Mouse (Mus musculus): ENCODE results near the gene Hivep3. TPM values are rescaled to one million over a fixed set of nuclear protein-coding genes. Genes with fewer than 3 reads are reported as not detected.

Gene Hivep3
- polyA plus RNA-seq, 1 experiment from 2014 or later = 8.9 TPM

GRCm38 (mm10) chr4:119921022-119921717, 187.6 kb downstream of the Hivep3 start:
- H3K36me3 ChIP-seq = no peaks in the 10 kb centered on the region
- no peak for ATAC-seq (replicated peaks; ENCODE audit: low FRiP score)
- no peak overlapping the region for H3K4me2 ChIP-seq
- no peaks in the 10 kb centered on the region for H3K4me1 ChIP-seq
- H3K9me3 ChIP-seq (replicated peaks) = 0 out of 2 replicates have a peak, but pooled peaks cover 3% of the 10 kb centered on the region
- no peaks in the 10 kb centered on the region for H3K27me3 ChIP-seq
- H3K9ac ChIP-seq = no peak overlapping the region
- 90% methylated on average over 12 of the region's 12 CpGs for WGBS
- H3K4me3 ChIP-seq (replicated peaks) = no peak overlapping the region
- H3K27ac ChIP-seq = no peak overlapping the region

- H3K9me3 ChIP-seq (replicated peaks) = 0 out of 2 replicates have a peak, but pooled peaks cover 3% of the 10 kb centered on the region
Measured at GRCm38 (mm10) chr4:119921723-119922266, 188.2 kb downstream of the Hivep3 start.

GRCm38 (mm10) chr4:119922945-119923344, 189.4 kb downstream of the Hivep3 start:
- no peaks in the 10 kb centered on the region for H3K4me1 ChIP-seq
- H3K36me3 ChIP-seq = no peaks in the 10 kb centered on the region
- 0 out of 2 replicates have a peak, but pooled peaks cover 3% of the 10 kb centered on the region for H3K9me3 ChIP-seq (replicated peaks)
- H3K27ac ChIP-seq = no peak overlapping the region
- WGBS = 85% methylated on average over 8 of the region's 8 CpGs
- no peak overlapping the region for H3K4me3 ChIP-seq (replicated peaks)
- H3K27me3 ChIP-seq = no peaks in the 10 kb centered on the region
- no peak for ATAC-seq (replicated peaks; ENCODE audit: low FRiP score)
- H3K4me2 ChIP-seq = no peak overlapping the region
- no peak overlapping the region for H3K9ac ChIP-seq

More at GRCm38 (mm10) chr4:119921723-119922266, 188.2 kb downstream of the Hivep3 start:
- ATAC-seq (replicated peaks; ENCODE audit: low FRiP score) = no peak
- Histone ChIP-seq H3K27me3 (no peaks in the 10 kb centered on the region), H3K9ac (no peak overlapping the region), H3K4me2 (no peak overlapping the region), H3K4me1 (no peaks in the 10 kb centered on the region), H3K36me3 (no peaks in the 10 kb centered on the region), H3K4me3 (replicated peaks) (no peak overlapping the region), H3K27ac (no peak overlapping the region)
- 81% methylated on average over 8 of the region's 8 CpGs for WGBS

GRCm38 (mm10) chr4:119923410-119923809, 189.8 kb downstream of the Hivep3 start:
- no peaks in the 10 kb centered on the region for H3K27me3 ChIP-seq
- H3K36me3 ChIP-seq = no peaks in the 10 kb centered on the region
- 88% methylated on average over 3 of the region's 3 CpGs for WGBS
- no peak overlapping the region for H3K4me3 ChIP-seq (replicated peaks)
- no peak for ATAC-seq (replicated peaks; ENCODE audit: low FRiP score)
- H3K27ac ChIP-seq = no peak overlapping the region
- H3K4me1 ChIP-seq = no peaks in the 10 kb centered on the region
- no peak overlapping the region for H3K9ac ChIP-seq
- 0 out of 2 replicates have a peak, but pooled peaks cover 3% of the 10 kb centered on the region for H3K9me3 ChIP-seq (replicated peaks)
- H3K4me2 ChIP-seq = no peak overlapping the region

GRCm38 (mm10) chr4:119925052-119925451, 191.5 kb downstream of the Hivep3 start:
- ATAC-seq (replicated peaks; ENCODE audit: low FRiP score) = no peak
- Histone ChIP-seq H3K9me3 (replicated peaks) (0 out of 2 replicates have a peak, but pooled peaks cover 3% of the 10 kb centered on the region), H3K4me2 (no peak overlapping the region), H3K9ac (no peak overlapping the region), H3K27ac (no peak overlapping the region), H3K27me3 (no peaks in the 10 kb centered on the region), H3K4me1 (no peaks in the 10 kb centered on the region), H3K4me3 (replicated peaks) (no peak overlapping the region), H3K36me3 (no peaks in the 10 kb centered on the region)

GRCm38 (mm10) chr4:119931923-119932322, 198.3 kb downstream of the Hivep3 start:
- no peak for ATAC-seq (replicated peaks; ENCODE audit: low FRiP score)
- no peak overlapping the region for H3K9ac ChIP-seq
- no peak overlapping the region for H3K4me3 ChIP-seq (replicated peaks)
- H3K4me2 ChIP-seq = no peak overlapping the region
- 45% methylated on average over 8 of the region's 8 CpGs for WGBS
- H3K36me3 ChIP-seq = no peaks in the 10 kb centered on the region
- H3K27me3 ChIP-seq = no peaks in the 10 kb centered on the region
- no peak overlapping the region for H3K27ac ChIP-seq
- H3K4me1 ChIP-seq = peaks cover 13% of the 10 kb centered on the region
- no peaks in the 10 kb centered on the region for H3K9me3 ChIP-seq (replicated peaks)

- Histone ChIP-seq H3K4me3 (replicated peaks) (no peak overlapping the region), H3K4me1 (peaks cover 14% of the 10 kb centered on the region), H3K4me2 (no peak overlapping the region), H3K36me3 (no peaks in the 10 kb centered on the region), H3K27me3 (no peaks in the 10 kb centered on the region), H3K9ac (no peak overlapping the region), H3K27ac (no peak overlapping the region), H3K9me3 (replicated peaks) (no peaks in the 10 kb centered on the region)
- WGBS = 20% methylated on average over 13 of the region's 13 CpGs
- peak; percentile 75 for ATAC-seq (replicated peaks; ENCODE audit: low FRiP score)
Measured at GRCm38 (mm10) chr4:119932549-119933257, 199.1 kb downstream of the Hivep3 start.

- H3K4me1 ChIP-seq = peaks cover 19% of the 10 kb centered on the region
- H3K9ac ChIP-seq = no peak overlapping the region
- H3K4me3 ChIP-seq (replicated peaks) = no peak overlapping the region
- no peaks in the 10 kb centered on the region for H3K9me3 ChIP-seq (replicated peaks)
- no peak overlapping the region for H3K4me2 ChIP-seq
- no peak for ATAC-seq (replicated peaks; ENCODE audit: low FRiP score)
- no peaks in the 10 kb centered on the region for H3K27me3 ChIP-seq
- WGBS = 82% methylated on average over 4 of the region's 4 CpGs
- no peaks in the 10 kb centered on the region for H3K36me3 ChIP-seq
- no peak overlapping the region for H3K27ac ChIP-seq
Measured at GRCm38 (mm10) chr4:119934901-119935300, 201.3 kb downstream of the Hivep3 start.

- Histone ChIP-seq H3K9me3 (replicated peaks) (no peaks in the 10 kb centered on the region), H3K4me2 (no peak overlapping the region), H3K36me3 (no peaks in the 10 kb centered on the region), H3K9ac (no peak overlapping the region), H3K4me1 (peaks cover 9% of the 10 kb centered on the region), H3K27ac (peak overlapping the region; percentile 57), H3K27me3 (no peaks in the 10 kb centered on the region), H3K4me3 (replicated peaks) (no peak overlapping the region)
- peak; percentile 63 for ATAC-seq (replicated peaks; ENCODE audit: low FRiP score)
- 48% methylated on average over 7 of the region's 7 CpGs for WGBS
Measured at GRCm38 (mm10) chr4:119937876-119938275, 204.3 kb downstream of the Hivep3 start.

- no peak for ATAC-seq (replicated peaks; ENCODE audit: low FRiP score)
- WGBS = 78% methylated on average over 4 of the region's 4 CpGs
- Histone ChIP-seq H3K4me3 (replicated peaks) (no peak overlapping the region), H3K27me3 (no peaks in the 10 kb centered on the region), H3K4me1 (peaks cover 7% of the 10 kb centered on the region), H3K36me3 (no peaks in the 10 kb centered on the region), H3K4me2 (no peak overlapping the region), H3K9me3 (replicated peaks) (no peaks in the 10 kb centered on the region), H3K9ac (no peak overlapping the region), H3K27ac (peak overlapping the region; percentile 57)
Measured at GRCm38 (mm10) chr4:119938518-119938917, 204.9 kb downstream of the Hivep3 start.

GRCm38 (mm10) chr4:119939786-119940185, 206.2 kb downstream of the Hivep3 start:
- no peak overlapping the region for H3K9ac ChIP-seq
- H3K4me2 ChIP-seq = no peak overlapping the region
- no peak overlapping the region for H3K27ac ChIP-seq
- no peaks in the 10 kb centered on the region for H3K27me3 ChIP-seq
- no peak overlapping the region for H3K4me3 ChIP-seq (replicated peaks)
- WGBS = 87% methylated on average over 6 of the region's 6 CpGs
- no peak for ATAC-seq (replicated peaks; ENCODE audit: low FRiP score)
- peaks cover 7% of the 10 kb centered on the region for H3K4me1 ChIP-seq
- H3K9me3 ChIP-seq (replicated peaks) = no peaks in the 10 kb centered on the region
- no peaks in the 10 kb centered on the region for H3K36me3 ChIP-seq

- Histone ChIP-seq H3K4me1 (no peaks in the 10 kb centered on the region), H3K36me3 (no peaks in the 10 kb centered on the region), H3K9me3 (replicated peaks) (no peaks in the 10 kb centered on the region), H3K4me3 (replicated peaks) (no peak overlapping the region), H3K27ac (no peak overlapping the region), H3K27me3 (no peaks in the 10 kb centered on the region), H3K4me2 (no peak overlapping the region), H3K9ac (no peak overlapping the region)
- WGBS = 76% methylated on average over 3 of the region's 3 CpGs
- no peak for ATAC-seq (replicated peaks; ENCODE audit: low FRiP score)
Measured at GRCm38 (mm10) chr4:119946224-119946887, 212.8 kb downstream of the Hivep3 start.

Measured in kidney, embryonic 15.5 days (tissue).